Mouse (Mus musculus): ENCODE results near the gene 4933402J07Rik. TPM values are rescaled to one million over a fixed set of nuclear protein-coding genes. Genes with fewer than 3 reads are reported as not detected.

4933402J07Rik gene
- total RNA-seq, 2 experiments from 2014 or later = not detected

GRCm38 (mm10) chr8:87621181-87621580 lies 57.5 kb downstream of the 4933402J07Rik start:
- no peak for DNase-seq

- no peak for DNase-seq
These were observed 66.0 kb downstream of the 4933402J07Rik start for GRCm38 (mm10) chr8:87629656-87630055.

GRCm38 (mm10) chr8:87631776-87632175 lies 68.1 kb downstream of the 4933402J07Rik start:
- DNase-seq = no peak

GRCm38 (mm10) chr8:87636226-87636742 lies 72.6 kb downstream of the 4933402J07Rik start:
- no peak for DNase-seq

Other genes starting within 250 kb of the 4933402J07Rik start
- gene Cbln1, start 91.2 kb upstream of the 4933402J07Rik start, total RNA-seq (2021) = under 1 TPM; 0.14 to 0.17 TPM

Measured in heart, postnatal 4 days (tissue).